Mouse (Mus musculus): Measurements from ENCODE around the gene Prkcq.

- no peak for TF ChIP-seq GATA1 (IDR thresholded peaks at IDR 0.05; ENCODE audit: borderline replicate concordance, low read length)
- no peak for TF ChIP-seq FLI1 (IDR thresholded peaks at IDR 0.05; ENCODE audit: low read length)
Observed at GRCm38 (mm10) chr2:11347791-11348190, 175.9 kb downstream of the Prkcq start.

Data from megakaryocyte, embryonic 14.5 days (primary cell).